Mouse (Mus musculus) kidney, adult 2 months (tissue): ENCODE measurements around the gene Limk2.

Experiments used
- CTCF ChIP-seq: fragments of 200-500 bp; conservative IDR thresholded peaks from 2 replicates; pipeline ENCODE4 v1.5.1; 2011; ENCODE audit warnings: low read depth, mild to moderate bottlenecking, control low read depth, low read length, moderate library complexity, mixed read lengths; ENCODE audit not compliant: insufficient read depth, insufficient read length
- POLR2A ChIP-seq: fragments of 200-500 bp; IDR thresholded peaks from one replicate; pipeline ENCODE4 v1.6.1; 2011; ENCODE audit warnings: low read depth, low read length, control low read depth

DNA sequence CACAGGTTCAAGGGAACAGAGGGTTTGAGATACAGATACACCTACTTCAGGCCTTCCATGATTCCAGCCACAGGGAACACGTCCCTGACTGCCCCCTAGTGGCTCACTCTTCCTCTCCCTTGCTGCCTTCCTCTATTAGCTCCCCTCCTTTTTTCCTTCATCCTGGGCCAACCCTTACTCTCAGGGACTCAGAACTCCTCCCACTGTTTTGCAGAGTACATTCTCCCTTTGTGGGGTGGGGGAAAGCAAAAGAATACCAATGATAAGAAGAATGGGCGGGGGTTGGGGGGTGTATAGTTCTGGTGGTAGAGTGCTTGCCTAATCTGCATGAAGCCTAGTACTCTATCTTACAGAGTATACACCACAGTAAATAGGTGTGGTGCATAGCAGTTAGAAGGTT lies 94.8 kb downstream of the Limk2 start:
- TF ChIP-seq CTCF (peak; percentile 84), POLR2A (no peak)
